Mouse (Mus musculus): ENCODE data around the gene Pxmp4. TPM values are rescaled to one million over a fixed set of nuclear protein-coding genes. Genes with fewer than 3 reads are reported as not detected.

The Pxmp4 gene
- polyA plus RNA-seq, 1 experiment = 8.5 TPM

- TF ChIP-seq GATA1 (IDR thresholded peaks at IDR 0.05; ENCODE audit: borderline replicate concordance, low read length) (no peak), FLI1 (IDR thresholded peaks at IDR 0.05; ENCODE audit: low read length) (no peak)
- H3K27me3 ChIP-seq (replicated peaks) = no peaks in the 10 kb centered on the region
- peaks cover 74% of the 10 kb centered on the region for H3K4me1 ChIP-seq
- peak overlapping the region; percentile 88 for H3K4me3 ChIP-seq (replicated peaks)
- H3K36me3 ChIP-seq (replicated peaks; ENCODE audit: low read length) = peaks cover 17% of the 10 kb centered on the region
- H3K9me3 ChIP-seq = no peaks in the 10 kb centered on the region
Measured at GRCm38 (mm10) chr2:154614841-154615576, 11.5 kb upstream of the Pxmp4 start.

GRCm38 (mm10) chr2:154613118-154614115 lies 9.9 kb upstream of the Pxmp4 start, which contains the start of the genes Zfp341 and 4930519P11Rik:
Zfp341 (plus strand) TSS chr2:154613297.
4930519P11Rik (minus strand) TSS chr2:154613437.
- peaks cover 77% of the 10 kb centered on the region for H3K4me1 ChIP-seq
- H3K4me3 ChIP-seq (replicated peaks) = peak within 1 kb of the TSS; percentile 99
- H3K9me3 ChIP-seq = no peaks in the 10 kb centered on the region

GRCm38 (mm10) chr2:154609050-154609767 lies 5.7 kb upstream of the Pxmp4 start:
- Histone ChIP-seq H3K4me3 (replicated peaks) (no peak overlapping the region), H3K4me1 (peaks cover 55% of the 10 kb centered on the region), H3K9me3 (no peaks in the 10 kb centered on the region), H3K36me3 (replicated peaks; ENCODE audit: low read length) (no peaks in the 10 kb centered on the region), H3K27me3 (replicated peaks) (no peaks in the 10 kb centered on the region)
- TF ChIP-seq GATA1 (IDR thresholded peaks at IDR 0.05; ENCODE audit: borderline replicate concordance, low read length) = no peak
- no peak for TF ChIP-seq FLI1 (IDR thresholded peaks at IDR 0.05; ENCODE audit: low read length)

More at GRCm38 (mm10) chr2:154613118-154614115, 9.9 kb upstream of the Pxmp4 start, which contains the start of the genes Zfp341 and 4930519P11Rik:
- TF ChIP-seq FLI1 (IDR thresholded peaks at IDR 0.05; ENCODE audit: low read length) = no peak
- Histone ChIP-seq H3K36me3 (replicated peaks; ENCODE audit: low read length) (peaks cover 6% of the 10 kb centered on the region), H3K27me3 (replicated peaks) (no peaks in the 10 kb centered on the region)

GRCm38 (mm10) chr2:154606965-154607364 lies 3.5 kb upstream of the Pxmp4 start:
- Histone ChIP-seq H3K4me3 (replicated peaks) (no peak overlapping the region), H3K27me3 (replicated peaks) (no peaks in the 10 kb centered on the region), H3K36me3 (replicated peaks; ENCODE audit: low read length) (no peaks in the 10 kb centered on the region), H3K9me3 (no peaks in the 10 kb centered on the region), H3K4me1 (peaks cover 51% of the 10 kb centered on the region)
- TF ChIP-seq FLI1 (IDR thresholded peaks at IDR 0.05; ENCODE audit: low read length) = no peak
- no peak for TF ChIP-seq GATA1 (IDR thresholded peaks at IDR 0.05; ENCODE audit: borderline replicate concordance, low read length)

GRCm38 (mm10) chr2:154604156-154604555 lies 648 bp upstream of the Pxmp4 start:
- H3K27me3 ChIP-seq (replicated peaks) = no peaks in the 10 kb centered on the region
- TF ChIP-seq GATA1 (IDR thresholded peaks at IDR 0.05; ENCODE audit: borderline replicate concordance, low read length) (no peak), FLI1 (IDR thresholded peaks at IDR 0.05; ENCODE audit: low read length) (no peak)
- H3K4me3 ChIP-seq (replicated peaks) = peak overlapping the region; percentile 96
- H3K4me1 ChIP-seq = peaks cover 49% of the 10 kb centered on the region
- H3K36me3 ChIP-seq (replicated peaks; ENCODE audit: low read length) = peaks cover 20% of the 10 kb centered on the region
- H3K9me3 ChIP-seq = no peaks in the 10 kb centered on the region

GRCm38 (mm10) chr2:154603007-154603637 lies 386 bp downstream of the Pxmp4 start:
- H3K4me1 ChIP-seq = peaks cover 57% of the 10 kb centered on the region
- TF ChIP-seq FLI1 (IDR thresholded peaks at IDR 0.05; ENCODE audit: low read length) (no peak), GATA1 (IDR thresholded peaks at IDR 0.05; ENCODE audit: borderline replicate concordance, low read length) (no peak)
- H3K36me3 ChIP-seq (replicated peaks; ENCODE audit: low read length) = peaks cover 28% of the 10 kb centered on the region
- no peaks in the 10 kb centered on the region for H3K27me3 ChIP-seq (replicated peaks)
- no peaks in the 10 kb centered on the region for H3K9me3 ChIP-seq
- peak overlapping the region; percentile 96 for H3K4me3 ChIP-seq (replicated peaks)

GRCm38 (mm10) chr2:154601324-154601723 lies 2.2 kb downstream of the Pxmp4 start:
- no peaks in the 10 kb centered on the region for H3K27me3 ChIP-seq (replicated peaks)
- TF ChIP-seq FLI1 (IDR thresholded peaks at IDR 0.05; ENCODE audit: low read length) (no peak), GATA1 (IDR thresholded peaks at IDR 0.05; ENCODE audit: borderline replicate concordance, low read length) (no peak)
- H3K9me3 ChIP-seq = no peaks in the 10 kb centered on the region
- H3K4me3 ChIP-seq (replicated peaks) = no peak overlapping the region
- H3K36me3 ChIP-seq (replicated peaks; ENCODE audit: low read length) = peaks cover 43% of the 10 kb centered on the region
- H3K4me1 ChIP-seq = peaks cover 75% of the 10 kb centered on the region

GRCm38 (mm10) chr2:154600586-154600985 lies 2.9 kb downstream of the Pxmp4 start:
- TF ChIP-seq GATA1 (IDR thresholded peaks at IDR 0.05; ENCODE audit: borderline replicate concordance, low read length) (no peak), FLI1 (IDR thresholded peaks at IDR 0.05; ENCODE audit: low read length) (no peak)
- Histone ChIP-seq H3K9me3 (no peaks in the 10 kb centered on the region), H3K4me3 (replicated peaks) (no peak overlapping the region), H3K36me3 (replicated peaks; ENCODE audit: low read length) (peaks cover 51% of the 10 kb centered on the region), H3K27me3 (replicated peaks) (no peaks in the 10 kb centered on the region), H3K4me1 (peaks cover 79% of the 10 kb centered on the region)

- H3K4me3 ChIP-seq (replicated peaks) = no peak overlapping the region
- TF ChIP-seq GATA1 (IDR thresholded peaks at IDR 0.05; ENCODE audit: borderline replicate concordance, low read length) = no peak
- no peak for TF ChIP-seq FLI1 (IDR thresholded peaks at IDR 0.05; ENCODE audit: low read length)
- H3K4me1 ChIP-seq = peaks cover 62% of the 10 kb centered on the region
- no peaks in the 10 kb centered on the region for H3K27me3 ChIP-seq (replicated peaks)
- peaks cover 3% of the 10 kb centered on the region for H3K9me3 ChIP-seq
- peaks cover 82% of the 10 kb centered on the region for H3K36me3 ChIP-seq (replicated peaks; ENCODE audit: low read length)
Measured at GRCm38 (mm10) chr2:154597399-154597798, 6.1 kb downstream of the Pxmp4 start.

Data from megakaryocyte, embryonic 14.5 days (primary cell).